Mouse (Mus musculus) effector memory CD4-positive, alpha-beta T cell, adult 5 months (primary cell): Measurements from ENCODE around the gene Grpel1. TPM values are rescaled to one million over a fixed set of nuclear protein-coding genes. Genes with fewer than 3 reads are reported as not detected.

Experiments used
- polyA plus RNA-seq: library from polyadenylated mRNA; unstranded; fragments of 100-300 nt; shearing (Covaris generic); gene quantifications from one replicate; pipeline ENCODE4 v1.2.1, GENCODE M21; 2017

The Grpel1 gene
- 26.8 TPM for polyA plus RNA-seq

GRCm38 (mm10) chr5:36464709-36465661 is at the start of gene Grpel1:
Gene Grpel1, plus strand, starts transcription at chr5:36464998.

DNA sequence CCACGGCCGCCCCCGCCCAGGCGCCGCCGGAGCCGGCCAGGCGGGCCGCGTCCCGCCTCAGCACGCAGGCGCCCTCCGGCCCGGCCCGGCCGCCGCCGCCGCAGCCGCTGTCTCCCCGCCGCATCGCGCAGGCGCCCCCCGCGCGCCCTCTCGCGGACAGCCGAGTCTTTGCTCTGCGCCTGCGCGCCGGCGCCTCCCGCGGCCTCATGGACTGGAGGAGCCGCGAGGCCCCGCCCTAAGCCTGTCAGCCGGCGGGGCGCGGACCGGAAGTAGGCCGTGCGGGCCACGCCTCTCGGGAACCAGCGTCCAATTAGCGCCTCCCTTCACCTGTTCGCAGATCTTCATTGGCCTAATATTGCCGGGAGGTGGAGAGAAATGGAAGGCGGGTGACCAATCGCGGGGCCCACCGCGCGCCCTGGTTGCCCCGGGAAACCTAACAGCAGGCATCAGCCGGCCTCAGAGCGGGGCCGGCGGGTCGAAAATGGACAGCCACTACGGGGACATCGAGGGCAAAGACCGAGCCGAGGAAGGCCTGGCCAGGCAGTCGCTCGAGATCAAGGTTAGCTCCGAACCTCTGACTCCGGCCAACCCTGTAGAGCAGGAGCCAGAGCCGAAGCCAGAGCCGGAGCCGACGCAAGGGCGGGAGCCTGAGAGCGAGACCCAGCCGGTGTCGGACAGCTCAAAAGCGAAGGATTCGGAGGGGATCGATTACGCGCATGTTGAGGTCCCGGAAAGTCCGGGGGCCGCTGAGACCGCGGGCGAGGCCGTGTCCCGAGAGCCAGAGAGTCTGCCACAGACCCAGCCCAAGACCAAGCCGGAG is 19.6 kb downstream of the Grpel1 start, which contains the start of the genes Tada2b and Ccdc96:
Tada2b (minus strand) TSS at position 115 of the 820 bp plus-strand sequence.
Ccdc96 (plus strand) TSS at position 418 of the 820 bp plus-strand sequence.

Other genes starting within 250 kb of the Grpel1 start
- not detected for gene Sorcs2, start 66.9 kb upstream of the Grpel1 start, polyA plus RNA-seq
- 20.6 TPM for gene Tada2b, start 19.3 kb downstream of the Grpel1 start, polyA plus RNA-seq
- gene Ccdc96, start 19.6 kb downstream of the Grpel1 start, polyA plus RNA-seq: 0.10 TPM
- 51.3 TPM for gene Tbc1d14, start 128.3 kb downstream of the Grpel1 start, polyA plus RNA-seq
- 36.2 TPM for gene D5Ertd579e, start 231.0 kb downstream of the Grpel1 start, polyA plus RNA-seq